Mouse (Mus musculus) kidney, adult 2 months (tissue): ENCODE data around the gene Ganab. TPM values are rescaled to one million over a fixed set of nuclear protein-coding genes. Genes with fewer than 3 reads are reported as not detected.

Experiments
- DNase-seq: peaks from one replicate; pipeline ENCODE4 v3.0.0; 2021
- H3K27ac ChIP-seq: fragments of 200-500 bp; 2 replicates; pipeline ENCODE4 v1.5.1; 2012; ENCODE audit warnings: low read depth, low read length, control low read depth, inconsistent platforms; ENCODE audit not compliant: insufficient read depth
- H3K27me3 ChIP-seq: fragments of 200-500 bp; replicated peaks from 2 replicates; pipeline ENCODE4 v1.6.1; 2012; ENCODE audit warnings: mild to moderate bottlenecking, moderate library complexity, low read length, inconsistent platforms; ENCODE audit not compliant: control insufficient read depth, insufficient read depth
- H3K36me3 ChIP-seq: fragments of 200-500 bp; 2 replicates; pipeline ENCODE4 v1.6.1; 2012; ENCODE audit warnings: mild to moderate bottlenecking, moderate library complexity, low read length, inconsistent platforms; ENCODE audit not compliant: control insufficient read depth, insufficient read depth
- H3K4me1 ChIP-seq: fragments of 200-500 bp; 2 replicates; pipeline ENCODE4 v1.6.1; 2011; ENCODE audit warnings: low read length; ENCODE audit not compliant: control insufficient read depth, insufficient read depth
- H3K4me3 ChIP-seq: fragments of 200-500 bp; 2 replicates; pipeline ENCODE4 v1.5.1; 2011; ENCODE audit warnings: mild to moderate bottlenecking, low read depth, low read length, control low read depth; ENCODE audit not compliant: insufficient read depth
- CTCF ChIP-seq: fragments of 200-500 bp; conservative IDR thresholded peaks from 2 replicates; pipeline ENCODE4 v1.5.1; 2011; ENCODE audit warnings: low read depth, mild to moderate bottlenecking, control low read depth, low read length, moderate library complexity, mixed read lengths; ENCODE audit not compliant: insufficient read depth, insufficient read length
- POLR2A ChIP-seq: fragments of 200-500 bp; IDR thresholded peaks from one replicate; pipeline ENCODE4 v1.6.1; 2011; ENCODE audit warnings: low read depth, low read length, control low read depth
- WGBS: fragments of 180-500 bp; shearing (Covaris S2); methylation state at CpG from one replicate; pipeline ENCODE4 v1.1.7; 2018; 5-methylcytosine and 5-hydroxymethylcytosine counted together
- polyA plus RNA-seq: library from polyadenylated mRNA; depleted of rRNA; stranded (reverse); fragments of >200 nt; gene quantifications from 2 replicates; pipeline ENCODE4 v1.2.3, GENCODE M21; 2012

Ganab gene
- polyA plus RNA-seq, 1 experiment, result 130 TPM

DNA sequence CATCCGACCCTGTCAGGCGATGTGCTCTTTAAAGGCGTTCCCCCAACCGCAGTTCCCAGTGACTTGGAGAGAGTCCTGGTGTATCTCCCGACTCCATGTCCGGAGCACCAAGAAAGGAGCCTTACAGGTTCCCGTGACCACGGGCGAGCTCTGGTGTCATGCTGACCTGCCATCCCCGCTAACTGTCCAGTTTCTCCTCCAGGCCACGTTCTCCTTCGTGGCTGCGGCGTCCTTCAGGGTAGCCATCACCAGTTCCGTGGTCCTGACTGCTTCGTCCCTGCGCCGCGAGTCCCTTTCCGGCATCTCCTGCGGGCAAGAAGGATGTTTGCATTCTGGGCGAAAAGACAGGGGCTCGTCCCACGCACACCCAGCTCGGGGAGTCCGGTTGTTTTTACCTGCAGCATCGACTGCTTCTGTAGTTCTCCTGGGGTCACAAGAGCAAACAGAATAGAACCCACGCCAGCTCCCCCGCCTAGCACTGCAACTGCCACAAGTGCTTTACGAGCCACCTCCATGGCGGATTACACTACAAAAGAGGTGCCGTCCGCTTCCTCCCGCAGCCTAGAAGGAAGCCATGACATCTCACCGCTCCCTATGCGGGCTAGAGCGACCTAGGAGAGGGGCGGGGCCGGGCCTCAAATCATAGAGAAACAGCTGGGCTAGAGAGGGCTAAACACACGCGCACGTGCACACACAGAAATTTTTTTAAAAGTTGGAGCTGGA is 17.4 kb upstream of the Ganab start, which contains the start of gene Uqcc3:
Uqcc3 (minus strand) TSS at position 613 of the 723 bp plus-strand sequence.
- Histone ChIP-seq H3K27me3 (no peaks in the 10 kb centered on the region), H3K4me1 (no peaks in the 10 kb centered on the region; the same call in 1 of the 2 replicates), H3K27ac (peak within 1 kb of the TSS; percentile 80), H3K36me3 (no peaks in the 10 kb centered on the region; the same call in 1 of the 2 replicates), H3K4me3 (peak within 1 kb of the TSS; percentile 97)
- TF ChIP-seq CTCF (no peak), POLR2A (peak; percentile 27)
- WGBS, result under 1% methylated on average over 42 of the region's 42 CpGs
- DNase-seq, result peak; percentile 95

DNA sequence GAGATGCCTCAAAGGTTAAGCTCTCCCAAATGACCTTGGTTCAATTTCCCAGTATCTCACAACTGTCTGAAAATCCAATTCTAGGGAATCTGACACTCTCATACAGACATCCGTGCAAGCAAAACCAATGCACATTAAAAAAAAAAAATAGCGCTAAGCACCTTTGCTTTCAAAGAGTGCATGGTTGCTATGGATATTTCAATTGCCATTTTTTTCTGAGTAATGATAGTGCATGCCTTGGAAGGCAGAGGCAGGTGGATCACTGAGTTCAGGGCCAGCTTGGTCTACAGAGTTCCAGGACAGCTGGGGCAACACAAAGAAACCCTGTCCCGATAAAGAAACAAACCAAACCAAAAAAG is 16.9 kb upstream of the Ganab start:
- WGBS, result 14% methylated on average over 3 of the region's 3 CpGs
- DNase-seq, result no peak
- H3K36me3 ChIP-seq, result no peaks in the 10 kb centered on the region
- no peaks in the 10 kb centered on the region; the same call in 1 of the 2 replicates for H3K4me1 ChIP-seq
- TF ChIP-seq POLR2A, result no peak
- H3K27me3 ChIP-seq, result no peaks in the 10 kb centered on the region
- peak overlapping the region; percentile 97 for H3K4me3 ChIP-seq
- no peak overlapping the region for H3K27ac ChIP-seq

DNA sequence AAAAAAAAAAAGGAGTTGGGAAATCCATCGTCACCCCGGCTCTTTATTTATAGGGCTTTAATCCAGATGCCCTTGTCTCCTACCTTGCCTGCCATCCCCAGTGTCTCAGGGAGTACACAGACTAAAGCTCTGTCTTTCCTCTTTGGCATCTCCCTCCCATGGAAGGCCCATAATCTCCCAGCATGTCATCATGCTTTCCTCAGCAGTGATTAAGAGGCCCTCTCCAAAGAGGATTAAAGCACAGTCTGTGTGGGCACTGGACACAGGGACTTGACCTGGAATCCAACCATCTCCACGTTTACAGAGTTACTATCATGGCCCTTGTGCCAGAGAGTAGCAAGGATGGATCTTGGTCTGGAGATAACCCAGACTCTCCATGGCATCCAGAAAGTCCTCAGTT is 14.3 kb upstream of the Ganab start, which contains the start of the genes Lbhd1 and Gm49403:
Lbhd1 (plus strand) TSS at position 117 of the 400 bp plus-strand sequence.
Gm49403 (plus strand) TSS at position 315 of the 400 bp plus-strand sequence.
- WGBS, result 80% methylated on average over 3 of the region's 3 CpGs
- no peaks in the 10 kb centered on the region for H3K36me3 ChIP-seq
- H3K27me3 ChIP-seq, result no peaks in the 10 kb centered on the region
- H3K27ac ChIP-seq, result no peak within 1 kb of the TSS
- peaks cover 4% of the 10 kb centered on the region for H3K4me1 ChIP-seq
- H3K4me3 ChIP-seq, result no peak within 1 kb of the TSS
- TF ChIP-seq CTCF (no peak), POLR2A (no peak)
- no peak for DNase-seq

DNA sequence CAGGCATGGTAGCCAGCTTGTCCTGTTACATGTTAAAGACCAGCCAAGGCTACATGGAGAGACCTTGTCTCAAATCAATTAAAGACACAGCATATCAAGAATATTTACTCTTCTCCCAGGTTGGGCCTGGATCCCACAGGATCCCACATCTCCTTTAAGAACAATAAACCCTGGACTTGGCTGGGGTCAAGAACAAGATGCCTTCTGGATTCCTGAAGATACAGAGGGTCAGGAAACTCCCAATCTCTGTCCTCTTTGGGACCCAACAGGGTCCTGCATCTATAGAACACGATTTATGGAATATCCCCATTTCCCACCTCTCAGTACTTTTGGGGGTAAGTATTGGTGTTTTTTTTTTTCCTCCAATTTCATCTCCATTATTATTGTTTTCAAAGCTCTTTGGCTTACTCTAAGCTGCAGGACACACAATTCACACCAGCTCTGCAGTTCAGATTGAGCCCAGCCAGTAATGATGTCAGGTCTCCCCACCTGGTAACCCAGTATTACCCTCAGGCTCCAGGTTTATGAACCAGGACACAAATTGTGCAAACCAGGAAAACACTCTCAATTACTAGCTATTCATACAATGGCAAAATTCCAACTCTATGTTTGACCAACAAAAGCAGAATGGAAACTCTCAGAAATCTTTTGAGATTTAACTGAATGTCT is 10.8 kb upstream of the Ganab start:
- WGBS, result 52% methylated on average over 1 of the region's 1 CpGs
- H3K27ac ChIP-seq, result no peak overlapping the region

DNA sequence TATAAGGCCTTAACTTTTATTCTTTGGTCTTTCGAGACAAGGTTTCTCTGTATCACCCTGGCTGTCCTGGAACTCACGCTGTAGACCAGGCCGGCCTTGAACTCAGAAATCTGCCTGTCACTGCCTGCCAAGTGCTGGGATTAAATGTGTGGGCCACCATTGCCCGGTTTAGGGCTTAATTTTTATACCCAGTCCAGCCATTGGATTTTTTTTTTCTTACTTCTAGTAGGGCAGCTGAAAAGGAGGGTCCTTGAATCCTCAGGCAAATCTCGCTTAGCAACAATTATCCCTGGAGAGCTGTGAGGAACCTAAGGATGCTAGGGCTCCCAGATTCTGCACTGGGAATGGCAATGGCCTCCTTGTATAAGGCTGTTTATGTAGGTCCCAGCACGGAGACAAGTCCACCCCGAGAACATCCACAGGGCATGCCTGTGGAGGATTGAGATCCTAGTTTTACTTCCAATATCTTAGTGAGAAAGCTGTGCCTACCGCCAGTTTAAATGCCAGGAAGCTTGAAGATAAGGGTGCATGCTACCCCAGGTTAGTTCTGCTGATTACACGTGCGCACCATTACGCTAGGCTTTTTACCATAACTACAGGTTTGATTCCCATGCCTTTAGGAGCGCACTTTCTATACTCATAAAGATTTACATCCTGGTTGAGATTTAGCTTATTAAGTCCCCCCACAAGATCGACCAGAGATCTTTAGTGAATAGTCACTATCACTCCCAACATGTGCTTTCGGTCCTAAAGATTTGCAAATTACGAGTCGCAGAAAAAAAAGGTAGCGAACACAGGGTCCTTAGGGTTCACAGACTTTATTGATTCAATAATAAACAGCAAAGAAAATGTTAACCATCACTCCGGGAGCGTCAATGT is 10.0 kb upstream of the Ganab start:
- Histone ChIP-seq H3K27me3 (no peaks in the 10 kb centered on the region), H3K4me3 (peak overlapping the region; percentile 75), H3K36me3 (peaks cover 3% of the 10 kb centered on the region; the same call in 1 of the 2 replicates), H3K4me1 (peaks cover 4% of the 10 kb centered on the region; the same call in 1 of the 2 replicates), H3K27ac (peak overlapping the region; percentile 47)
- WGBS, result 27% methylated on average over 19 of the region's 19 CpGs
- no peak for TF ChIP-seq POLR2A
- DNase-seq, result no peak

More for the DNA sequence above, 10.8 kb upstream of the Ganab start:
- TF ChIP-seq POLR2A (no peak), CTCF (no peak)
- no peaks in the 10 kb centered on the region for H3K27me3 ChIP-seq
- H3K36me3 ChIP-seq, result peaks cover 3% of the 10 kb centered on the region; the same call in 1 of the 2 replicates
- peaks cover 4% of the 10 kb centered on the region; the same call in 1 of the 2 replicates for H3K4me1 ChIP-seq
- H3K4me3 ChIP-seq, result no peak overlapping the region
- DNase-seq, result no peak

DNA sequence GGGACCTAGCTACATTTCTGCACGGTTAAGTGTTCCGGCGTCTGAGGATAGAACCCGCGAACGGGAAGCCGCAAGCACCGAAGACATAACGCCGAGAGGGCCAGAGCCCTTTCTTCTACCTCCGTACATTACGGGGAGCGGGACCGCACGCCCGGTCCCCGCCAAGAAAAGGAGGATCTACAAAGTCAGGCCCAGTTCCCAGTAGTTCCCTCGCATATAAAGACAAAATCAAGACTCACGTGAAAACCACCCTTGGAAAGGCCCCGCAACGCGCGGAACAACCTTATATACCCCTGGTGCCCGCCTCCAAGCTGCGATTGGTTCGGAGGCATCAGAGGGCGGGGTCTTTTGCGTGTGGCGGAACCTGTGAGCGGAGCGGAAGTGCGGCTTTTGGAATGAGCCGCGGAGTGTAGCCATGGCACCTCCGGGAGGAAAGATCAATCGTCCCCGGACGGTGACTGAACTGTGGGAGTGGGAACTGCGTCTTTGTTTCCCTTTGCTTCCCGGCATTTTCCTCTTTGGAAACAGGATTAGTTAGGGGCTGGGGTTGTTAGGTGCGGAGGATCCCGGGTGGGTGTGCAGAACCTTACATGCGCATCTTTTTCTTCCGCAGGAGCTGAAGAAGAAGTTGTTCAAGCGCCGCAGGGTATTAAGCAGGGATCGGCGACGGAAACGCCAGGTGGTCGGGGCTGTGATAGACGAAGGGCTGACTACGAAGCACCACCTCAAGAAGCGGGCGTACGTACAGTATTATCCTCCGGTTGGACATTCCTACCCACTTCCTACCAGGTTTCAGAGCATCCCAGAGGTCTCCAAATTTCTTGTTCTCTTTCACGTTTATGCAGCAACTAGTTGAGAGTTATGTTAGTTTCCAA is 9.1 kb upstream of the Ganab start, which contains the start of the genes 1810009A15Rik and Gm49416:
1810009A15Rik (plus strand) TSS at position 343 of the 875 bp plus-strand sequence.
Gm49416 (plus strand) TSS at position 416 of the 875 bp plus-strand sequence.
- under 1% methylated on average over 58 of the region's 58 CpGs for WGBS
- H3K4me1 ChIP-seq, result peaks cover 4% of the 10 kb centered on the region; the same call in 1 of the 2 replicates
- H3K27me3 ChIP-seq, result no peaks in the 10 kb centered on the region
- DNase-seq, result peak; percentile 97
- H3K36me3 ChIP-seq, result peaks cover 3% of the 10 kb centered on the region; the same call in 1 of the 2 replicates
- H3K27ac ChIP-seq, result peak within 1 kb of the TSS; percentile 47
- H3K4me3 ChIP-seq, result peak within 1 kb of the TSS; percentile 75
- peak; percentile 83 for TF ChIP-seq POLR2A
- no peak for TF ChIP-seq CTCF
